Mouse (Mus musculus) layer of hippocampus, adult 18-20 months (tissue): ENCODE data around the gene Atp8b4. TPM values are rescaled to one million over a fixed set of nuclear protein-coding genes. Genes with fewer than 3 reads are reported as not detected.

Source experiments
- DNase-seq, 2 experiments: peaks; one replicate each; pipeline ENCODE4 v3.0.0; 2022; ENCODE audit warnings: low spot score in 2 of 2
- total RNA-seq, 2 experiments: library from RNA; stranded (reverse); gene quantifications; 2 replicates each; pipeline ENCODE4 v1.2.3; 2021

Gene Atp8b4
- total RNA-seq, 2 experiments from 2014 or later, result not detected

GRCm38 (mm10) chr2:126441586-126441985 lies 58.9 kb downstream of the Atp8b4 start:
- no peak for DNase-seq

- no peak for DNase-seq
Observed at GRCm38 (mm10) chr2:126434712-126435111, 65.8 kb downstream of the Atp8b4 start.

GRCm38 (mm10) chr2:126434305-126434704 lies 66.2 kb downstream of the Atp8b4 start:
- DNase-seq, result no peak

GRCm38 (mm10) chr2:126432481-126433066 lies 67.9 kb downstream of the Atp8b4 start:
- no peak for DNase-seq

- DNase-seq, result peak; percentile 22 to 68
Observed at GRCm38 (mm10) chr2:126429282-126429681, 71.2 kb downstream of the Atp8b4 start.

- DNase-seq, result peak in 1 of 2 experiments; percentile 20
Observed at GRCm38 (mm10) chr2:126425223-126425622, 75.3 kb downstream of the Atp8b4 start.

- peak in 1 of 2 experiments; percentile 10 for DNase-seq
Observed at GRCm38 (mm10) chr2:126424714-126425113, 75.8 kb downstream of the Atp8b4 start.

- DNase-seq, result no peak
Observed at GRCm38 (mm10) chr2:126420901-126421300, 79.6 kb downstream of the Atp8b4 start.

- no peak for DNase-seq
Observed at GRCm38 (mm10) chr2:126418916-126419315, 81.6 kb downstream of the Atp8b4 start.

GRCm38 (mm10) chr2:126416772-126417171 lies 83.7 kb downstream of the Atp8b4 start:
- no peak for DNase-seq

GRCm38 (mm10) chr2:126415981-126416380 lies 84.5 kb downstream of the Atp8b4 start:
- no peak for DNase-seq

GRCm38 (mm10) chr2:126412759-126413158 lies 87.7 kb downstream of the Atp8b4 start:
- no peak for DNase-seq

GRCm38 (mm10) chr2:126399454-126399853 lies 101.0 kb downstream of the Atp8b4 start:
- no peak for DNase-seq

GRCm38 (mm10) chr2:126399017-126399416 lies 101.5 kb downstream of the Atp8b4 start:
- no peak for DNase-seq

- no peak for DNase-seq
Observed at GRCm38 (mm10) chr2:126398216-126398615, 102.3 kb downstream of the Atp8b4 start.

GRCm38 (mm10) chr2:126397513-126397912 lies 103.0 kb downstream of the Atp8b4 start:
- no peak for DNase-seq

GRCm38 (mm10) chr2:126394924-126395323 lies 105.5 kb downstream of the Atp8b4 start:
- no peak for DNase-seq

GRCm38 (mm10) chr2:126387458-126388037 lies 112.9 kb downstream of the Atp8b4 start:
- DNase-seq, result no peak

GRCm38 (mm10) chr2:126386056-126386455 lies 114.4 kb downstream of the Atp8b4 start:
- DNase-seq, result no peak

GRCm38 (mm10) chr2:126380300-126380699 lies 120.2 kb downstream of the Atp8b4 start:
- DNase-seq, result no peak

- DNase-seq, result no peak
Observed at GRCm38 (mm10) chr2:126371634-126372033, 128.8 kb downstream of the Atp8b4 start.

GRCm38 (mm10) chr2:126369815-126370214 lies 130.7 kb downstream of the Atp8b4 start:
- no peak for DNase-seq
